ENCODE assay signal across 8 mouse cellular contexts in genomic region chr10:58813801-58814191, GRCm38 (mm10). TPM values are rescaled to one million over a fixed set of nuclear protein-coding genes. Genes with fewer than 3 reads are reported as not detected.
DNase-seq lines count a peak whose midpoint lies in the region; ATAC-seq lines count a peak whose summit lies in the region.

No protein-coding gene starts in this region.

- peak; percentile 49 for ATAC-seq in hindbrain, embryonic 12.5 days (ENCODE audit: low FRiP score)
- no peak for ATAC-seq in liver, embryonic 16.5 days (ENCODE audit: low read depth)

- no peak overlapping the region for H3K27ac ChIP-seq in hindbrain, embryonic 12.5 days
- no peak overlapping the region for H3K27ac ChIP-seq in liver, embryonic 16.5 days (ENCODE audit: low read length)

- DNase-seq in cerebellum, postnatal 14 days = peak; percentile 45 to 54
- no peak for DNase-seq in cerebellum, adult 9-11 months
- peak; percentile 30 for DNase-seq in thymus, postnatal 4 days
- no peak for DNase-seq in thymus, postnatal 14 days
- DNase-seq in ovary, postnatal 14 days (ENCODE audit: low spot score) = peak; percentile 8
- DNase-seq in MN1 (ENCODE audit: low spot score) = no peak

- H3K9ac ChIP-seq in hindbrain, embryonic 12.5 days = peak overlapping the region; percentile 67
- H3K9ac ChIP-seq in liver, embryonic 16.5 days (ENCODE audit: low read depth, low read length) = no peak overlapping the region

- no peaks in the 10 kb centered on the region for H3K36me3 ChIP-seq in hindbrain, embryonic 12.5 days
- no peaks in the 10 kb centered on the region for H3K36me3 ChIP-seq in liver, embryonic 16.5 days (ENCODE audit: control insufficient read depth, insufficient read depth)

- peaks cover 32% of the 10 kb centered on the region for H3K27me3 ChIP-seq in hindbrain, embryonic 12.5 days
- H3K27me3 ChIP-seq in liver, embryonic 16.5 days (ENCODE audit: control insufficient read depth, insufficient read depth, low read depth, low read length) = peaks cover 37% of the 10 kb centered on the region

- H3K4me3 ChIP-seq in hindbrain, embryonic 12.5 days = peak overlapping the region; percentile 64
- no peak overlapping the region for H3K4me3 ChIP-seq in liver, embryonic 16.5 days (ENCODE audit: low read depth, low read length)

- 2% methylated on average over 35 of the region's 35 CpGs for WGBS in hindbrain, embryonic 12.5 days
- WGBS in liver, embryonic 16.5 days (ENCODE audit: insufficient replicate concordance) = 3% methylated on average over 35 of the region's 35 CpGs

- no peaks in the 10 kb centered on the region for H3K9me3 ChIP-seq in hindbrain, embryonic 12.5 days (replicated peaks)
- H3K9me3 ChIP-seq in liver, embryonic 16.5 days (replicated peaks; ENCODE audit: control insufficient read depth, low read length) = no peaks in the 10 kb centered on the region

- H3K4me2 ChIP-seq in hindbrain, embryonic 12.5 days (replicated peaks) = peak overlapping the region; percentile 100
- H3K4me2 ChIP-seq in liver, embryonic 16.5 days (ENCODE audit: low read depth, low read length) = peak overlapping the region; percentile 62; the same call in 1 of the 2 replicates

- H3K4me1 ChIP-seq in hindbrain, embryonic 12.5 days = peaks cover 17% of the 10 kb centered on the region
- no peaks in the 10 kb centered on the region for H3K4me1 ChIP-seq in liver, embryonic 16.5 days (ENCODE audit: control insufficient read depth, low read depth, low read length)

RNA-seq across cellular contexts. Expression of gene Sh3rf3, which starts 0.6 kb away (rescaled TPM):
- polyA plus RNA-seq in hindbrain, embryonic 12.5 days (2016; fragmentation: Nextera tagmentation; extraction: Ambion mirVana) = 2.4 and 3.9 TPM in 2 replicates
- polyA plus RNA-seq in liver, embryonic 16.5 days (2015; fragmentation: Nextera tagmentation; extraction: Ambion mirVana) = 0.02 and 0.04 TPM in 2 replicates

Comparison
In these comparisons a context has a peak if more than half of its experiments do, and no peak if none do; other contexts are left out.
1. DNase-seq: peak in cerebellum, postnatal 14 days (2 of 2), thymus, postnatal 4 days (single experiment) and ovary, postnatal 14 days (single experiment); none in cerebellum, adult 9-11 months (single experiment), thymus, postnatal 14 days (single experiment) and MN1 (single experiment).